Mouse (Mus musculus): ENCODE data around the gene Slc34a1. TPM values are rescaled to one million over a fixed set of nuclear protein-coding genes. Genes with fewer than 3 reads are reported as not detected.

Slc34a1 gene
- total RNA-seq, 2 experiments from 2014 or later: not detected

DNA sequence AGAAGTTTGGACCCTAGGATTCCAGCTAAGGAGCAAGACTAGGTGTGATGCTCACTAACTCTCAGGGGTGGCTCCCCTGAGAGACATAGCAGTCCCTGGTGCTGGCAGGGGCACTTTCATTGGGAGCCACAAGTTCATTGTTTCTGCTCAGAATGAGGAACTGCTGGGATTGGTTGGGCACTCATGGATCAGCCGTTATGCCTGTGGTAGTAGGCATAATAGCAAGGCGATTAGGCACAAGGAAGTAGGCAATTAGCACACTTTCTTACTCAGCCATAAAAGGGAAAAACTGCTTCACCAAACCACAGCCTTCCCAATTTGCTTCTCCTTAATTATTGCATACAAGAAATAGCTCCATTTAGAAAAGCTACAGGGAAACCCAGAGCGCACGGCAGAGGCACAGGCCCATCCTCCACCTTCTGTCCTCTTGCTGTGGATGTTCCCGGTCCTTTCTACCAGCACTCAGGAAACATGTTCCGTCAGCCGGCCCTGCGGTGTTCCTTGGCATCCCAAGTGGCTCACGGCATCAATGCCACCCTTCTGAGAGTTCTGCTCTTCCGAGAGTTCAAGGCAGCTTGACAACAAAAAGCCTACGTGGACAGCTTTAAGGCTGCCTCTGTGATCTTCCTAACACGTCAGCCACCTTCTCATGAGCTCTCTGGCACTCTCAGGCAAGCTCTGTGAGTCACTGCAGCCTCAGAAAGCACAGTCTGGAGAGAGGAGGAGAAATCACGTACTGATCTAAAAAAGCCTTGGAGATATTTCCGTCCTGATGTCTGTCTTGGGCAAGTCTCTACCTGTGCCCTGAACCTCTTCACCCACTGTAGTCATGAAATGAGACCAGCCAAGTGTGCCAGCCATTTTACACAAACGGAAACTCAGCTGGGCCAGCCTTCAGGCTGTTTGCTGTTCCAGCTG, 6.2 kb downstream of the Slc34a1 start:
- intact Hi-C loops (cut with DNase I): no loop called here
- DNase-seq: no peak

DNA sequence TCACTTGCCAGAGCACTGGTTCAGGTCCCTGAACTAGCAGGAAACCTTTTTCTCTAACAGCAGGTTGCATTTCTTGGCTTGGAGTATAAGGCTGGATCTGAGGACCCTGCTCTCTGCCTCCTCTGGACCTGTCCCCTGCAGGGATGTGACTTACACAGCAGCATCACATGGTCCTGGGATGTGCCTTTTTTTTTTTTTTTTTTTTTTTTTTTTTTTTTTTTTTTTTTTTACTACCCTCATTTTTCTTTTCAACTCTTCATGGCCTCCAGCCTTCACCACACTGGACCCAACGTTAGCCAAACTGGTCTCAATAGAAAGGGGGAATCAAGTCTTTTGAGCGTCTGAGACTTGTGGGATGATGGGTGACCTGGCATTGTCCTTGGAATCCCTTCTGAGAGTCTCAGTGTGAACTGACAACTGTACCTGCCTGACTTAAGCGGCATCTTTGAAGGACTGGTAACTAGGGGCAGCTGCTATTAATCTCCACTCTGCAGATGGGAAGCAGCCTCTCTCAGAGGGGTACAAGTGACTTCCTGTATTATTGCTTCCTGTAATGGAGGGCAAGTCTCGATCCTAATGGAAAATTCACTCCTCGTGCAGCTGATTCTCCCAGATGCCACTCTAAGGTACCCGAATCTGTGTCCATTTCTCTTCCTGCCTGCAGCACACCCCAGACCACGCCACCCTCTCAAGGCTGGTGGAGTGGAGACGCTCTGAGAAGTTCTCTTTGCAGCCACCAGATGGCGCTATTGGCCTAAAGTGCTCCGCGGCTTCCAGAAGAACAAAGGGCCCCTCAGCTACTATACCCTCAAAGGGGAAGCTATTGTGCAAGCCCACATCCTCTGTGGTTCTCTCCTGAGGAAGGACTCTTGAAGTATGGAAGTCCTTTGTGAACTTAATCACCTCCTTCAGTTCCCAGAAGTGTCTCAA, 7.1 kb downstream of the Slc34a1 start:
- intact Hi-C loops (cut with DNase I): loop anchor here (1.0 to 5.0 kb wide), 3 partner anchors 64 to 132 kb away; partner anchors contain the start of gene Ddx41

DNA sequence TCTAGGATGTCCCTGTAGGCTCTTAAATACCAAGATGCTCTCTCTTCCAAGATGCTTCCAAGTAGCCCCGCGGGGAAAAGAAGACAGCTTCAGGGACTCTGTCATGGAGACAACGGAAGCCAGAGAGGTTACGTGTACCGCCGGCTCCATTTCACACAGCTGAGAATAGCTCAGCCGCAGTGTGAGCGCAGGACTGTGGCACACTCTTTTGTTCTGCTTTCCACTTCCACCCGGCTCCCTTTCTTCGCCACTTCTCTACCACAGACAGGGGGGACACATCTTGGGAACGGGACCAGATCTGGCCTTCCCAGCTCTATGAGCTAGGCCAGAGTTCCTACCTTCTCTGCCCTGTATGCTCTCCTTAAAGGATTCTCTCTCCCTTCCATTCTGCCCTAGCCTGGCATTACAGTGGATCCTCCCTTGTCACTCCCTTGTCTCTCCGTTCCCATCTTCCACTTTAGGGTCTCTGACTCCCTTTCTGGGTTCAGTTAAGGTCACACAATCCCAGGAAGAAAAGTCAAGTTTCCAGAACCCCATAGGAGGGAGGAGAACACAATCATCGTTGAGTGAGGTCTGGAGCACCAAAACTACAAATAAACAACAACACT, 7.9 kb downstream of the Slc34a1 start:
- intact Hi-C loops (cut with DNase I): loop anchor here (1.0 to 5.0 kb wide), 3 partner anchors 63 to 131 kb away; partner anchors contain the start of gene Ddx41
- DNase-seq: no peak

More for the DNA sequence above, 7.1 kb downstream of the Slc34a1 start:
- peak; percentile 82 to 87 for DNase-seq

DNA sequence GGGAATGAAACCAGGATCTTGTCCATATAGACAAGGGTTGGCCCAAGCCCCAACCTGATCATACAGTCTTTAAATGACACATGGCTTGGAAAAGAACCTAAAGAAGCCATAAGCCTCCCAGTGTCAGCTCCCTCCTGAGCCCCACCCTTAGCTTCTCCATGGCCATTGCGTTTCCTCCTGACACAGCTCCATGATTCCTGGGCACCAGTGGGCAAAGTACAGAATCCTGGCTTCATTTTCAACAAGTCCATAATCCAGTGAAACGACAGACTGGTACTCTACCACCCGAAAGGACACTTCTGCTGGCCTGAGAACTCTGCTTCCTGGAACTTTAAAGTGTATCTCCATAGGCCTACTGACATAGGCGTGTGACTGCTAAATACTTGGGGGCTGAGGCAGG, 9.4 kb downstream of the Slc34a1 start:
- intact Hi-C loops (cut with DNase I): loop anchor here (5.0 kb wide), 1 partner anchor 130 kb away; the partner anchor contains the start of gene Ddx41

DNA sequence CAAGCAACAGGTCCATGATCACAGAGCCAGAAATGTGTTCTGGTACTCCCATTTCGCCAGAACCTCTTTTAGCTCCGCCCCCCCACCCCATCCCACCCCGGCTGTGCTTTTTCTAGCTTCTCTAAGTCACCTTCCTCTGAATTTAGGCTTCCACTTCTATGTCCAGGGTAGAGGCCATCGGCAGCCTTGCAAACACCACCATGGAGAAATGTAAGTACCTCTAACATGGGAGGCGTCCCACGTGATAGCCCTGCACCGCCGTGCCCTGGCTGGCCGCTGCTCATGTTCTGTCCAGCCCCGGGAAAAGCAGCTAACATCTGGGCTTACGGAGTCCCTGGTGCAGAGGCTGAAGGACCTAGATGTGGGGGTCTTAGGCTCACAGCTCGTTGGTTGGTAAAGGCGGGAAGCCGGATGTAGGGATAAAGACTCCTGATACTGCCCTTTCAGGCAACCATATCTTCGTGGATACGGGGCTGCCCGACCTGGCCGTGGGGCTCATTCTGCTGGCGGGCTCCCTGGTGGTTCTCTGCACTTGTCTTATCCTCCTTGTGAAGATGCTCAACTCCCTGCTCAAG, 10.6 kb downstream of the Slc34a1 start:
- DNase-seq: no peak
- intact Hi-C loops (cut with DNase I): loop anchor here (5.0 kb wide), 1 partner anchor 129 kb away; the partner anchor contains the start of gene Ddx41

More for the DNA sequence above, 9.4 kb downstream of the Slc34a1 start:
- no peak for DNase-seq

DNA sequence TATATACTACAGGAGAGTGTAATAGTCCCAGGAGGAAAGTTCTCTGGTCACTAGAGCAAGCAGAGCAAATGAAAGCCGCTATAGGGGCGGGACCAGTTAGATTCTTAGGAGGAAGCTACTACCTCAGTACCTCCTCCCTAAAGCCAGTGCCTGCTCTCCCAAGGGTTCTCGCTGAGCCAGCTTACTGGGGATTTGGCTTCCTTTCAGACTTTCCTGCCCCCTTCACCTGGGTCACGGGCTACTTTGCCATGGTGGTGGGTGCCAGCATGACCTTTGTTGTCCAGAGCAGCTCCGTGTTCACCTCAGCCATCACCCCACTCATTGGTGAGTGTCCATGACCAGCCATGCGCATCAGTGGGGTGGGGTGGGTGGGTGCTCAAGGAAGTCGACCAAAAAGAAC, 13.8 kb downstream of the Slc34a1 start:
- no peak for DNase-seq
- intact Hi-C loops (cut with DNase I): no loop called here

DNA sequence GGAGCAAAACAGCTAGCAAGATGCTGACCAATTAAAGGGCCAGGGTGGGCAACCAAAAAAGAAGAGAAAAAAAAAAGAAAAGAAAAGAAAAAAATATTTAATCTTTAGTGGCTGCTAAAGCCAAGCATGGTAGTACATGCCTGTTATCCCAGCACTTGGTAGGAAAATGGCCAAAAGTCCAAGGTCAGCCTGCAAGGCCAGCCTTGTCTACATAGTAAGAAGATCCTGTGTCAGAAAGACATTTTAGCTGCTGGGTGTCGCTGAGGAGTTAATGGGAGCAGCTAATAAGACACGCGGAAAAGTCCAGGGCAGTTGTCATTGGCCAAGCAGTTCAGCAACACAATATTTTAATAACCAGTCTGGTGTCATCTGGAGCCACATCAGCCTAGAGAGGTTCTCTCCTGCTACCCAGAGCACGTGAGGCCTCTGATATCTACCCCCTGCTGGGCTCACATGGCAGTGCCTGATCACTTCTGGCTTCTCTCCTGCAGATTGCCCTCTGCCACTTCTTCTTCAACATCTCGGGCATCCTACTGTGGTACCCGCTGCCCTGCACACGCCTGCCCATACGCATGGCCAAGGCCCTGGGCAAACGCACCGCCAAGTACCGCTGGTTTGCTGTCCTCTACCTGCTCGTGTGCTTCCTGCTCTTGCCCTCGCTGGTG, 14.8 kb downstream of the Slc34a1 start:
- no peak for DNase-seq
- intact Hi-C loops (cut with DNase I): no loop called here

DNA sequence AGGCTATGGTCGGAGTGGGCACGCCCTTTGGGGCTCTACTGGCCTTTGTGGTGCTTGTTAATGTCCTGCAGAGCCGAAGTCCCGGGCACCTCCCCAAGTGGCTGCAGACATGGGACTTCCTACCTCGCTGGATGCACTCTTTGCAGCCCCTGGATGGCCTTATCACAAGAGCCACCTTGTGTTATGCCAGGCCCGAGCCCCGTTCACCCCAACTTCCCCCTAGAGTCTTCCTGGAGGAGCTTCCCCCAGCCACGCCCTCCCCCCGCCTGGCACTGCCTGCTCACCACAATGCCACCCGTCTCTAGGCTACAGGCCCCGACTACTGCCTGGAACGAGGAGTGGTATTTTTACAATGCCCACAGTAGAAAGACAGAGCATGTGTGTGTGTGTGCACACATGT, 15.3 kb downstream of the Slc34a1 start:
- DNase-seq: no peak
- intact Hi-C loops (cut with DNase I): no loop called here

DNA sequence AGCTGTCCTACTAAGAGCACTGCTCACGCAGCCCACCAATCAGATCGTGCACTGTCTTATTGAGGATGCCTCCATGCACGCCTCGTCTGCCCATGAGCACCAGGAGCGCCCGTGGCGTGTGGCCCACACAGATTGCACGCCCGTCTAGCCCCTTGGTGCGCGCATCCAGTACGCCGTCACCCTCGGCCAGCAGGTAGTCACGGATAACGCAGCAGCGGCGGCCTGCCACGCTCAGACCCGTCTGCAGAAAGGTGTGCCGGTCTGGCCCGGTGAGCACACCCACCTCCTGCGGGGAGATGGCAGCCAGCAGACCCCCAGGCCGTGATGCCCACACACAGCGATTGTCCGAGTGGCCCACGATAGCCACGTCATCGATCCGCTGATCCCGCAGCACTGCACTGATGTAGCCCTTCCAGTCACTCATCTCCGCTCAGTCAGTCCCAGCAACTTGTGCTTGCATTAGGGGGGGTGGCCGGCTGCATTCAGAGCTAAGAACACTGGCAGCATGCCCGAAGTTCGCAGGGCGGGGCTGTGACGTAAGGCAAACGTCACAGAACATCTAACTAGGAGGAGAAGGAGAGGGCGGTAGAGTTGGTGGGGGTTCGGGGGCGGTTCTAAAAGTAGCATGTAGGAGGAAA, 16.9 kb downstream of the Slc34a1 start, which contains the start of gene Pfn3:
Gene Pfn3 (minus strand): TSS at position 490 of the 638 bp plus-strand sequence.
- peak; percentile 49 to 51 for DNase-seq

DNA sequence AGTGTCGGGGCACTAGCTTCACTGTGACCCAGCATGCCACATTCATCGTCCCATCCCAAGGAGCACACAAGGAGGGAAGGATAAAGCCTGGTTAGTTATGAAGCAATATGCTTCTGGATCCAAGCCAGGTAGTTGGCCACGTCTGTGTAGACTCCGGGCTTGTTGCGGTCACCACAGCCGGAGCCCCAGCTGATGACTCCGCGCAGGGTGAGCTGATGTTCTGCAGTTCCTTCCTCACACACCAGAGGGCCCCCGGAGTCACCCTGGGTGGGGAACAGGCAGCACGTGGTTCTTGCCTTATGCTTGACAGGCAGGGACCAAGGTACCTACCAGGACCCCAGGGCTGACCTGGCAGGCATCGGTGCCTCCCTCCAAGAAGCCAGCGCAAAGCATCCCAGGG, 20.0 kb downstream of the Slc34a1 start:
- intact Hi-C loops (cut with DNase I): loop anchor here (1.0 kb wide), 2 partner anchors 53 to 99 kb away; no protein-coding TSS in a partner anchor
- DNase-seq: peak; percentile 89 to 96

More for the DNA sequence above, 16.9 kb downstream of the Slc34a1 start, which contains the start of gene Pfn3:
- intact Hi-C loops (cut with DNase I): no loop called here

DNA sequence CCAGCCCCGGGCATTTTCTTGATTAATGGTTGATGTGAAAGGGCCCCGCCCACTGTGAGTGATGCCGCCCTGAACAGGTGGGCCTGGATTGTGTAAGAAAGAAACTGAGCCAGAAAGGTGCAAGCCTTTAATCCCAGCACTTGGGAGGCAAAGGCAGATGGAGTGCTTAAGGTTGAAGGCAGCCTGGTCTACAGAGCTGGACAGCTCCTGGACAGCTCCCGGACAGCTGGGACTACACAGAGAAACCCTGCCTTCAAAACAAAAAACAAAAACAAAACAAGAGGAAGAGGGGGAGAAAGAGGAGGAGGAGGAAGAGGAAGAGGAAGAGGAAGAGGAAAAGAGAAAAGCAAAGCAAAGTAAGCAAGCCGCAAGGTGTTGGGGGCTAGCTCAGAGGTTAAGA, 21.2 kb downstream of the Slc34a1 start:
- intact Hi-C loops (cut with DNase I): no loop called here
- no peak for DNase-seq

DNA sequence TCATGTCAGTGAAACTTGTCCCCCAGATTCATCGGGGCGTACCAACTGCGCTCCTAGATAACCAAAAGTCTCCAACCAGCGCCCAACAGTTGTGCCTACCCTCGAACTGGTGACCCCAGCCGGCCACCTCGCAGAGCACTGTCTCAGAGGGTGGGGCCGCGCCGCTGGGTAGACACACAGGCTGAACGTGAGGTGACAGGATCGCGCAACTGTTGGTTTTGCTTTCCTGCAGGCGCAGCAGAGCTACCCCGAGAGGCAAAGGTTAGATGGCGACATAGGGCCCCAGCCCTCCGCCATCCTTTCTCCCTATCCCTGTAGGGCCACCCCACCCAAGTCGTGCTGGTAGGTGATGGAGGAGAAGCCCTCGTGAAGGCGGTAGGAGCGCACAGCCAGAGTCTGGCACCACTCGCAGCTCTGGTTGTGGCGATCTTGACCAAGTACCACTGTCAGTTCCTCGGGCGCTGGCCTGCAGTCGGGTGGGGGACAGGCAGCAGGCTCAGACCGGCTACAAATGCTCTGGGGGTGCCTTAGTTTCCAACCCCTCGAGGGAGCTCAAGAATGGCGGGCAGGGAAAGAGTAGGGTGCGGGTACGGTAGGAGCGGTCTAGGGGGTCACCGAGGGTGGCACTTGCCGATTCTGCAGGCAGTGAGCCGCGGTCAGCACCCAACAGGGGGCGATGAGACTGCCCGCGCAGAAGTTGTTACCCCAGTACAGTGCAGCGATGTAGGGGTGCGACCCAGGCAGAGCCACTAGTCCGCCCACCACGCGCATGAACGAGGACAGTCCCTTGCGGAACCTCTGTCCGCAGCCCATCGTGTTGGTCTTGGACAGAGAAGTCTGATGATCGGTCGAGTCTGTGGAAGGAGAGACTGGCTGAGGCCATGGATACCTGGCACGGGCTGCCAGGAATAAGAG, 22.3 kb downstream of the Slc34a1 start:
- intact Hi-C loops (cut with DNase I): no loop called here
- no peak for DNase-seq

DNA sequence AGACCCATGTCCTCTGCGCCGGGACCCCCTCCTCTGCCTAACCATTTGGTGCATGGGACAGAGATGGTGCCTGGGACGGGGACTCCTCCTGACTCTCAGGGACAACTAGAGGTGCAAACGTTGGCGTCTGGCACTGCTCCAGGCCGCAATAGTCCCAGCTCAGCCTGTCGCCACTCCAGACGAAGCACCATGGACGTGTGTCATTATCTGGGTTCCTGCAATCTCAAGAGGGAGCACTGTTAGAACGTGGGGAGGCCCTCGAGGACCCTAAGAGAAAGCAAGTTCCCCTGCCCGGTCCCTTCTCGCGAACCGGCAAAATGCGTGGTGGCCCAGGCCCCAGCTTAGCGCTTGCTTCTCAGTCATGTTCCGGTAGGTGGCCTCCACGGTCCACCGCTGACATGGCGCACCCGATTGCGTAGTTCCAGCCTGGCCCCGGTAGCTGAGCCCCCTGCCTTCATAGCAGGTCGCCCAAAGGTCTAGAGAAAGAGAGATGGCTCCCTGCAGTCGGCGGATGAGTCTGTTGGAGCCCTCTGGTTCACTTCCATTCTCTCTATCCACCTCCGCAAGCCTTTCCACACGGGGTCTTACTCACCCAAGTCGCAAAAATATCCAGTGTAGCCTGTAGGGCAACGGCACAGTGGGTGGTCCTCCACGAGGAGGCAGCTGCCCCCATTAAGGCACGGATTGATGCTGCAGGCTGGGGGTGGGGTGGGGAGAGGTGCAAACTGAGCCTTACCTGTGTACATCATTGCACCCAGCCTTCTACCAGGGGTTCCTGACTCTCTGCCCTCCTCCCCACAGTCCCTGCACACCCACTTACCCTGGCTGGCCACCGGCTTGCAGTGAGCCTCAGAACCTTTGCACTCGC, 23.2 kb downstream of the Slc34a1 start:
- peak; percentile 77 to 80 for DNase-seq
- intact Hi-C loops (cut with DNase I): loop anchor here (1.0 kb wide), 2 partner anchors 48 to 92 kb away; partner anchors contain the start of gene Pdlim7

DNA sequence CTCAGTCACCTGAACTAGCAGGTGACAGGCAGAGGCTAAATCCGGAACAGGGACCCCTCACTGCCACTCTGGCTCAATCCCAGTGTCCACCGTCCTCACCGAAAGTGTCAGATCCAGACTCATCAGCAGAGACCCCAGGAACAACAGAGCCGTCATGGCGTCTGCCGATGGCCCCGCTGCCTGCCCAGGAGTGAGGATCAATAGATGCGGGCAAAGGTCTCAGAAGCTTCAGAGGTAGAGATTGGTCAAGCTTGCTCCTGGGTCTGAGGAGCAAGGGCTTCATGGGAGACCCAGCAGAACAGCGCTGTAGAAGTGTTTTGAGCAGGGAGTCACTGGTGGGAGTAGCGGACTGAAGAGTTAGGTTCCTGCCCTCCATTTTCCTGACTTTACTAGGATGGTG, 28.6 kb downstream of the Slc34a1 start, which contains the start of gene F12:
Gene F12 (minus strand): TSS at position 181 of the 400 bp plus-strand sequence.
- intact Hi-C loops (cut with DNase I): no loop called here
- DNase-seq: no peak

DNA sequence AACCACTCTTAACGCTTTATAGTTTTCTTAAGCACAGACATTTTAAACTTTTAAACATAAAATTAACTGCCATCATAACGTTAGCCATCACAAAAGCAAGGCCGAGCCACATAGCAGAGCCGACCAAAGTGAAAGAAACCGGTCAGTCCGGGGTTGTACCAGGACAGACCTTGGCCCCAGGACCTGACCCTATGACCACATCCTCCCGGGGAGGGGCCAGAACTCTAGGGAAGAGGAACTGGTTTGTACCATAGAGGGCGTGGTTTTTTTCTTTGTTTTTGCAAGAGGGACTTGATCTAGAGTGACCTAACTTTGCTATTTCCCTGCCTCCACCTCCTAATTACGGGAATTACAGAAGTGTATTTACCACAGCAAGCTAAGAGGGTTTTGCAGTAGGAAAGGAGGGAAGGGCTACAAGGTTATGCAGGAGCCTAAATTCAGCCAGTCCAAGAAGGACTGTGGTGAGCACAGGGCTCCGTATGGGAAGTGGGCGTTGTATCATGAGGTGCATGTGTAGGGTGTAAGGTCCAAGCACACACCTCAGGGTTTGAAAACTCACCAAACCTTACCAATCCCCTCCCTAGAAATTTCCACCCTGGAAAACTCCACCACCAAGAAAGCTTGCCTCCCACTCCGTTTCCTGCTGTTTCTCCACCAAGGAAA, 31.4 kb downstream of the Slc34a1 start:
- peak in 1 of 2 experiments; percentile 71 for DNase-seq
- intact Hi-C loops (cut with DNase I): no loop called here

DNA sequence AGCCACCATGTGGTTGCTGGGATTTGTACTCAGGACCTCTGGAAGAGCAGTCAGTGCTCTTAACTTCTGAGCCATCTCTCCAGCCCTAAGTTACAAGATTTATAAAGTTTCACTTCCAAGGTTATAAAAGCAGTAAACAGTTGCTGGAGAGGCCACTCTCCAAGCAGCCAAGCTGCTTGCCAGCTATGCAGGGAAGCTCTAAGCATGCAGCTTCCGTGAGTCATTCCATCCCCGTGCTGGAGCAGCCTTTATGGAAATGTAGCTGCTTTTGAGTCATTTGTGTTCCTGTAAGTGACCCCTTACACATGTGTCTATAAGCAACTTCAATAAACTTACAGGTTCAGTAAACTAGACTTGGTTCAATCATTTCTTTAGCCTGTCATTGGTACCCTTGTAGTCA, 32.6 kb downstream of the Slc34a1 start:
- intact Hi-C loops (cut with DNase I): no loop called here
- no peak for DNase-seq
